Mouse (Mus musculus): ENCODE results near the gene Pate2.

Pate2 gene

DNA sequence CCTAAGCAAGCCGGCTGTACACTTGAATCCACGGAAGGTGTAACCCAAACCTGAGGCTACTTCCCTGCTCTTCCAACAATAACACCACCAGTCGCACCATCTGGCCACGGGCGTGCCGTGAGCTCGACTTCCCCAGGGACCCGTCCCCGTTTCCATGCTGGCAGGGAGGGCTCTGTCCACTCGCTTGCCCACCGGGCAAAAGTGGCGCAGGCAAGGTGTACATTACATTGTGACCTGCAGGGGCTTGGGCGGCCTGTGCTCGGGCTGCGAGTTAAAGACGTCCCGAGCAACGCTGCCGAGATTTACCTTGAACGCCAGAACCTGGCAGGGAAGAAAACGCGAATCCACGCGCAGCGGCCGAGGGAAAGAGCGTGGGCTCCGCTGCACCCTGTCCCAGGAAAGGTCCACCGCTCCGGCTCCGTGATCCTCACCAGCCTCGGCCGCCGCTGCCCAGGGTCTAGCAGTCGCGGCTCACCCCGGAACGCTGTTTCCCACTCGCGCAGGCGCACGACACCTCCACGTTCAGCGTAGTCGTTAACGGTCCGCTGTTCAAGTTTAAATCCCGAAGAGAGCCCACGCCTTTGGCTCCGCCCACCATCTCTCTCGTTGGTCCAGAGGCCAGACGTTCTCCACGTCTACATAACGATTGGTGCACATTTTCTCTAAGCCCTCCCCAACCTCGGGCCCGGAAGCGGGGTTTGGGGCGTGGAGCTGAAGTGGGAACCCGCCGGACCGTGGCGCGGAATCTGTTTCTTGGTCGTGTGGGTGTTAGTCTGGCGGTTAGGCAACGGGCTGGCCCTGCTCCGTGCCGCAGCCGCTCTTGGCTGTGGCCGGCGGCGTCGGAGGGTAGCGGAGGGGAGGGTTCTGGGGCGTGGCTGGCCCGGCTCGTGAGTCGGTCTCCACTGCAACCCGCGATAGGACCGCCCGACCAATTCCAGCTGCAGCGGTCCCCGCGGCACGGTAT lies at the start of gene Pate2, which contains the start of gene Hyls1:
Gene Pate2 (plus strand): TSS at position 714 of the 964 bp plus-strand sequence.
Gene Hyls1 (minus strand): TSS at position 828 of the 964 bp plus-strand sequence.
- peak; percentile 96 for DNase-seq (ENCODE audit: low read depth)

- DNase-seq (ENCODE audit: low read depth), result no peak
Measured at GRCm38 (mm10) chr9:35520631-35521348, 49.3 kb upstream of the Pate2 start.

- DNase-seq (ENCODE audit: low read depth), result no peak
Measured at GRCm38 (mm10) chr9:35522241-35522640, 47.8 kb upstream of the Pate2 start.

GRCm38 (mm10) chr9:35522821-35523515 lies 47.1 kb upstream of the Pate2 start:
- no peak for DNase-seq (ENCODE audit: low read depth)

GRCm38 (mm10) chr9:35523541-35523940 lies 46.5 kb upstream of the Pate2 start:
- DNase-seq (ENCODE audit: low read depth), result peak; percentile 91

DNA sequence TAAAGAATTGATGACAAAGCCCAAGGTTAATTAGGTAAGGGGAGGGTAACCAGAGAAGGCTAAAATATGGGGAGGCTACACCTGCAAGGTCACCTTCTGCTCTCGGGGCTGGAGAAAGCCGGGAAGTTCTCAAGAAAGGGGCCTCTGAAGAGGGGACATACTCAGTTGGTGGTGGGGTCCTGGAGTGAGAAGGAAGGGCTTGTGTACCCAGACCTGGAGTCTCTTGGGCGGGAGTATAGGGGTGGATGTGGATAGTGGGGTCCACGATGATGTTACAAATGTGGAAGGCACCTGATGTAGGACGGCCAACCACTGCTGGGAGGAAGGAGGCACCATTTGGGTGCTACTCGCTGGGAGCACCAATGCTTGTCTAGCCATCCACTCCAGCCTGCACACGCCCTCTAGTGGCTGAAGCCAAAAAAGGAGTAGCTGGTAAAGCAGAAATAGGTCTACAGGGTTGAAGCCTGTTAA lies 46.1 kb upstream of the Pate2 start:
- peak; percentile 84 for DNase-seq (ENCODE audit: low read depth)

DNA sequence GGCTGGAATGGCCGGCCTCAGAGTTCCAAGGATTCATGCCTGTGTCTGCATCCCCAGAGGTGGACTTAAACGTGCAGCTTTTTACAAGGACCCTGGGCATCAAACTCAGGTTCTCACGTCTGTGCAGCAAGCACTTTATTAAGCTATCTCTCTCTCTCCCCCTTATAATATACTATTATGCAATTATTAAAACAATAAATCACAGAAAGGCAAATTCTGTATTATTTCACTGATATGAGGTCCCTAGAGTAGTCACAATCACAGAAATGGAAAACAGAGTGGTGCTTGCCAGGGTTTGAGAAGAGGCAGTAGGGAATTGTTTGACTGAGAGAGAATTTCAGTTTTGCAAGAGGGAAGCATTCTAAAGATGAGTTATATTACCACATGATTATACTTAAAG lies 40.9 kb upstream of the Pate2 start:
- peak; percentile 44 for DNase-seq (ENCODE audit: low read depth)

- DNase-seq (ENCODE audit: low read depth), result peak; percentile 75
Measured at GRCm38 (mm10) chr9:35529796-35530195, 40.3 kb upstream of the Pate2 start.

- peak; percentile 65 for DNase-seq (ENCODE audit: low read depth)
Measured at GRCm38 (mm10) chr9:35533266-35533665, 36.8 kb upstream of the Pate2 start.

DNA sequence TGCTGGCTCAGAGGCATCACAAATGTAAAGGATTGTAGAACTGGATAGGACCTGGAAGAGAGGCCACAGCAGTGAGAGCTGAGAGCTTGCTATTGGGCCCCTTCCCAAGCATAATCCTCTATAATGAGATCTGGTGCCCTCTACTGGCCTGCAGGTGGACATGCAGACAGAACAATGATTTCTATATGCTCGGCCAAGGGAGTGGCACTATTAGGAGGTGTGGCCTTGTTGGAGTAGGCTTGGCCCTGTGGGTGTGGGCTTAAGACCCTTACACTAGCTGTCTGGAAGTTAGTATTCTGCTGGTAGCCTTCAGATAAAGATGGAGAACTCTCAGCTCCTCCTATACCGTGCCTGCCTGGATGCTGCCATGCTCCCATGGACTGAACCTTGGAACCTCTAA lies 35.0 kb upstream of the Pate2 start:
- peak; percentile 85 for DNase-seq (ENCODE audit: low read depth)

GRCm38 (mm10) chr9:35535876-35536275 lies 34.2 kb upstream of the Pate2 start:
- no peak for DNase-seq (ENCODE audit: low read depth)

DNA sequence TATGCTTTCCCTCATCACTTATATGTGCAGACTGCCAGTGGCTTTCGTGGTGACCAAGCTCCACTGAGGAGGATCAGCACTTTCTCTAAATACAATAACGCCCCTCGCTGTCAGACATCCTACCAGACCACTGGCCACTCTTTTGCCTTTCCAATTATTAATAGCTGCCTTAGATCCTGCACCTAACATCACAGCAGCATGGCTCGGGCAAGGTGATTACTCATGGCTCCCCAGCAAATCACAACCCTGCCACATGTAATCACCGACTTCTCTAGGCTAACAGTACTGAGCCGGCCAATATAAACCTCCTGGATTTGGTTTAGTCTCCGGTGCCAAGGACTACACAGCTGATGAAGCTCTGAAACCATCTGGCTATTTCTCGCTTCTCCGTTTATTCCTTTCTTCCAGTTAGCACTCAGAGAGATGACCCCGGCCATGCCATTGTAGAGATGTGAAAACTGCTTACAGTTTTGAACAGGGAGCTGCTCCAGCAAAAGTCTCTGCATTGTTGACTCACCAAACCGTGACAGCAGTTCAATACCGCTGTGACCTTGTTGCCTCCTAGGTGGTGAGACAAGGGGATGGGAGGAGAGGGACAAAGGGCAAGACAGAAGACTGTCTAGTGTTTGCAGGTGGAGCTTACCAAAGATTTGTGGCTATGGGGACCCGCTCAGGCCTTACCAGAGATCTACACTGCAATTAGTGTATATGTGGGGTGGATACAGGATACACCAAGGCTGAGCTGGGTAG lies 30.9 kb upstream of the Pate2 start:
- no peak for DNase-seq (ENCODE audit: low read depth)

- DNase-seq (ENCODE audit: low read depth), result no peak
Measured at GRCm38 (mm10) chr9:35541024-35541423, 29.1 kb upstream of the Pate2 start.

- peak; percentile 92 for DNase-seq (ENCODE audit: low read depth)
Measured at GRCm38 (mm10) chr9:35541488-35541887, 28.6 kb upstream of the Pate2 start.

DNA sequence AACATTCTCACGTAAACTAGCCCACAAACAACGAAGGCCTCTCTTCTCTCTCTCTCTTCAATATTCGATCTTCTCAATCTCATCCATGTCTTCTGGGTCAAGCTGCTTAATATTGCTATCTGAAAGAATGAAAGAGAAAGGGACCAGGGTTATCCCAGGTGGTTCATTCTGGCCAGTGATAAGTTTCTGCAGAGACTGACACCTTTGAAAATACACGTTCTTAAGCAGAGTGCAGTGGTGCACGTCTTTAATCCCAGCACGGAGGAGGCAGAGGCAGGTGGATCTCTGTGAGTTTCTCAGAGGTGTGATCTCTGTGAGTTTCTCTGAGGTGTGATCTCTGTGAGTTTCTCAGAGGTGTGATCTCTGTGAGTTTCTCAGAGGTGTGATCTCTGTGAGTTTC lies 28.1 kb upstream of the Pate2 start:
- no peak for DNase-seq (ENCODE audit: low read depth)

- no peak for DNase-seq (ENCODE audit: low read depth)
Measured at GRCm38 (mm10) chr9:35543099-35543860, 26.8 kb upstream of the Pate2 start.

GRCm38 (mm10) chr9:35544666-35545065 lies 25.4 kb upstream of the Pate2 start:
- no peak for DNase-seq (ENCODE audit: low read depth)

DNA sequence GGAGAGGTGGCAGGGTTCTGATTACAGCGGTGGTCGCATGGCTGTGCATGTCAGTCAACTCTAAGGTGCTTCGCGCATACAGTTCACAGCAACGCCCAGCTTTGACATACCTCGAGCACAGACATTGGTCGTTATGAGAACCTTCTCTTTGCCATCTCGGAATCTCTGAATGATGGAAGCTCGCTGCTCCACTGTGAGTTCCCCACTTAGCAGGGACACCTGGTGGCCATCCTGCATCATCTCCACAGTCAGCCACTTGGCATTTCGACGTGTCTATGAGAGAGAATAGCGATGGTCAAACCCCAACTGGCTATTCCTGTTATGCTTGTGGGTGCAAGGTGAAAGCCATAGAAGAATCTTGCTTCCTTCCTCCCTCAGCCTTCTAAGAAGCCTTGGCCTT lies 24.4 kb upstream of the Pate2 start:
- DNase-seq (ENCODE audit: low read depth), result no peak

DNA sequence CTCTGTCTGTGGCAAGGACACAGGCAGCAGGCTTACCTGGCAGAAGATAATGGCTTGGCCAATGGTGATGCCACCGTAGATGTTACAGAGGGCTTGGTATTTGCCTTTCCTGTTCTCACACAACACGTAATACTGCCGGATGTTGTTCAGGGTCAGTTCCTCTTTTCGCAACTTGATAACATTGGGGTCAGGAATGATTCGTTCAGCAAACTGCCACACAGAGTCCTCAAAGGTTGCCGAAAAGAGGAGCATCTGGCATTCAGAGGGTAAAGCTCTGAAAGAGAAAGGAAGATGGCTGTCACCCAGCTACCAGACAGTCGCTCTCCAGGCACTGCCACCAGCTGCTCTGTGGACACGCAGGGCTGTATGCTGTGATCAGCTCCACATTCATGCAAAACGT lies 23.3 kb upstream of the Pate2 start:
- DNase-seq (ENCODE audit: low read depth), result no peak

DNA sequence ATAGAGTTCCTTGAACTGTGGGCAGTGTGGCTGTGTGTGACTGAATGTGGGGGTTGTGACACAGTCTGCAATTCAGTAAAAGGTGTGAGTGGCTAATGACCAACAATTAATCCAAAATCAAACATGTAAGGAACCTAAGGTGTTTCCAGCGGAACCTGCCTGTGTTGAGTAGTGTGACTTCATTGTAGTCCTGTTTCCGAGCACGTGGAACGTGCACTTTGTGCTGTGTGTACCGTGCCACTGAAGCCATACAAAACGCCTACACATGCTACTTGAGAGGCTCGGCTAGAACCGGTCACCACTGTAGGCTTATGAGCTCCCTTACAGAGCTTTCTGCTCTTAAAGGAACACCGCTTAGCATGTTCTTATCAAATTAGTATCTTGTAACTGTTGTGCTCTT lies 21.6 kb upstream of the Pate2 start:
- DNase-seq (ENCODE audit: low read depth), result no peak

Data from NIH3T3 (cell line).